Mouse (Mus musculus) CD4-positive, CD25-positive, alpha-beta regulatory T cell, adult 2 months (primary cell): ENCODE data around the gene Rbms2.
A peak's percentile ranks its signal among the peaks of the same experiment; 100 is the strongest.
"Not testable (repeated sequence)": the region's sequence is repeated elsewhere in the genome, so short reads cannot be mapped to it uniquely, and the experiment has no call there.

ENCODE experiments used
- DNase-seq: peaks from one replicate; pipeline ENCODE4 v3.0.0-alpha.2; 2012; ENCODE audit warnings: low read depth, low spot score

Rbms2 gene

GRCm38 (mm10) chr10:128193113-128193512 is 13.0 kb upstream of the Rbms2 start:
- no peak for DNase-seq

GRCm38 (mm10) chr10:128192030-128192766 is 12.1 kb upstream of the Rbms2 start:
- DNase-seq: not testable (repeated sequence)

- no peak for DNase-seq
Observed at GRCm38 (mm10) chr10:128191472-128191871, 11.4 kb upstream of the Rbms2 start.

- peak; percentile 89 for DNase-seq
Observed at GRCm38 (mm10) chr10:128188242-128188877, 8.3 kb upstream of the Rbms2 start.

GRCm38 (mm10) chr10:128187181-128187605 is 7.1 kb upstream of the Rbms2 start:
- DNase-seq: no peak

- peak; percentile 90 for DNase-seq
Observed at GRCm38 (mm10) chr10:128185959-128186358, 5.9 kb upstream of the Rbms2 start.

GRCm38 (mm10) chr10:128185277-128185940 is 5.3 kb upstream of the Rbms2 start:
- no peak for DNase-seq

GRCm38 (mm10) chr10:128184296-128184695 is 4.2 kb upstream of the Rbms2 start:
- no peak for DNase-seq

- DNase-seq: no peak
Observed at GRCm38 (mm10) chr10:128177316-128177715, 2.8 kb downstream of the Rbms2 start.

- DNase-seq: peak; percentile 87
Observed at GRCm38 (mm10) chr10:128175996-128176755, 3.9 kb downstream of the Rbms2 start.

GRCm38 (mm10) chr10:128175302-128175701 is 4.8 kb downstream of the Rbms2 start:
- no peak for DNase-seq

- not testable (repeated sequence) for DNase-seq
Observed at GRCm38 (mm10) chr10:128171348-128171747, 8.7 kb downstream of the Rbms2 start.

GRCm38 (mm10) chr10:128167091-128167490 is 13.0 kb downstream of the Rbms2 start:
- DNase-seq: no peak

GRCm38 (mm10) chr10:128165726-128166125 is 14.4 kb downstream of the Rbms2 start:
- DNase-seq: not testable (repeated sequence)

- no peak for DNase-seq
Observed at GRCm38 (mm10) chr10:128153978-128154377, 26.1 kb downstream of the Rbms2 start.

- DNase-seq: no peak
Observed at GRCm38 (mm10) chr10:128150941-128151340, 29.2 kb downstream of the Rbms2 start.

GRCm38 (mm10) chr10:128149592-128149991 is 30.5 kb downstream of the Rbms2 start:
- peak; percentile 48 for DNase-seq

GRCm38 (mm10) chr10:128148789-128149365 is 31.2 kb downstream of the Rbms2 start:
- DNase-seq: no peak

- no peak for DNase-seq
Observed at GRCm38 (mm10) chr10:128144961-128145360, 35.1 kb downstream of the Rbms2 start.

GRCm38 (mm10) chr10:128143659-128144058 is 36.4 kb downstream of the Rbms2 start:
- no peak for DNase-seq

- no peak for DNase-seq
Observed at GRCm38 (mm10) chr10:128142165-128142564, 37.9 kb downstream of the Rbms2 start.
